Mouse (Mus musculus) midbrain, embryonic 12.5 days (tissue): ENCODE results near the gene Krtap16-1. TPM values are rescaled to one million over a fixed set of nuclear protein-coding genes. Genes with fewer than 3 reads are reported as not detected.

Source experiments
- ATAC-seq: fragments of 200-750 bp; cut with Nextera tagmentation; 2 replicates; pipeline ENCODE4 v1.8.0; 2017; ENCODE audit warnings: low read depth, moderate TSS enrichment, moderate library complexity; ENCODE audit not compliant: low FRiP score
- H3K27ac ChIP-seq: fragments of 300-500 bp; sonication (generic); replicated peaks from 2 replicates; pipeline ENCODE4 v1.5.1; 2016; ENCODE audit warnings: mild to moderate bottlenecking
- H3K27me3 ChIP-seq: fragments of 300-500 bp; sonication (generic); 2 replicates; pipeline ENCODE4 v1.6.1; 2016; ENCODE audit warnings: mild to moderate bottlenecking
- H3K36me3 ChIP-seq: fragments of 300-500 bp; sonication (generic); 2 replicates; pipeline ENCODE4 v1.6.1; 2016
- H3K4me1 ChIP-seq: fragments of 300-500 bp; sonication (generic); 2 replicates; pipeline ENCODE4 v1.6.1; 2016
- H3K4me2 ChIP-seq: fragments of 300-500 bp; sonication (generic); replicated peaks from 2 replicates; pipeline ENCODE4 v1.6.1; 2016; ENCODE audit warnings: mild to moderate bottlenecking, moderate library complexity
- H3K4me3 ChIP-seq: fragments of 300-500 bp; sonication (generic); 2 replicates; pipeline ENCODE4 v1.5.1; 2016; ENCODE audit warnings: mild to moderate bottlenecking
- H3K9ac ChIP-seq: fragments of 300-500 bp; sonication (generic); replicated peaks from 2 replicates; pipeline ENCODE4 v1.6.1; 2016; ENCODE audit warnings: mild to moderate bottlenecking, moderate library complexity
- H3K9me3 ChIP-seq: fragments of 300-500 bp; sonication (generic); 2 replicates; pipeline ENCODE4 v1.6.1; 2016; ENCODE audit warnings: mild to moderate bottlenecking
- WGBS: fragments of 180-500 bp; shearing (Covaris S2); methylation state at CpG from one replicate; pipeline ENCODE4 v1.1.7; 2016; 5-methylcytosine and 5-hydroxymethylcytosine counted together
- polyA plus RNA-seq: library from polyadenylated mRNA; unstranded; fragments of >200 nt; fragmentation: Nextera tagmentation; extraction: Ambion mirVana; gene quantifications from 2 replicates; pipeline ENCODE4 v1.2.1, GENCODE M21; 2016

Krtap16-1 gene
- polyA plus RNA-seq, 1 experiment from 2014 or later = not detected

DNA sequence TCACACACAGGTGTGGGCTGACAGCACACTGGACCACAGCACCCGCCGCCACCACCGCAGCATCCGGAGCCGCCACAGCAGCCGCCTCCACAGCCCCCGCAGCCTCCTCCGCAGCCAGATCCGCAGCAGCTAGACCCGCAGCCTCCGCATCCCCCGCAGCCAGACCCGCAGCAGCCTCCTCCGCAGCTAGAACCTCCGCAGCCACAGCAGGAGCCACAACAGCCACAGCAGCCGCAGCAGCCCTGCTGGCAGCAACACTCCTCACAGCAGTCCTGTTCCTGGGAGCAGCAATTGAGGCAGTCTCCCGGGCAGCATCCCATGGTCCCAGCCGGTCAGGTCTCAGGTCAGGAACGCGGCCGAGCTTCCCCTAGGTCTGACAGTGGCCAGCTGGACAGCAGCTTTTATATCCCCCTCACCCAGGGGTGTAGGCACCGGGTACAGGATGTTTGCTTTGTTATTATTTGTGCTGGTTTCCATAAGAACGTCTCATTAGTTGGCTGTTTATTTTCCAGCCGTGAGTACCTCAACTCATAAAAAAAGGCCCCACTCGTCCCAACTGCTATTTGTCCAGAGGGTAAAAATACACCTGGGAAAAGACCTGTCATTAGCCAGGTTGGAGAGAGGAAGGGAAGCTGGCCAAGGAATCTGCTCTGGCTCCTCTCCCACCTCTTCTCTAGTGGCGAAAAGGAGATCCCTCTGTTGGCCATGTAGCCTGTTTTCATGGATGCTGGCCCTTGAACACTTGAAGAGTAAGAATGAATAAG, 7.4 kb upstream of the Krtap16-1 start, which contains the start of gene Krtap17-1:
TSS of gene Krtap17-1 (minus strand) at position 375 of the 764 bp plus-strand sequence.
- H3K36me3 ChIP-seq = no peaks in the 10 kb centered on the region
- H3K4me1 ChIP-seq = no peaks in the 10 kb centered on the region
- H3K4me3 ChIP-seq = peak within 1 kb of the TSS; percentile 22
- no peak for ATAC-seq
- H3K27me3 ChIP-seq = peaks cover 12% of the 10 kb centered on the region
- H3K27ac ChIP-seq = no peak within 1 kb of the TSS
- peak within 1 kb of the TSS; percentile 7; the same call in 1 of the 2 replicates for H3K9ac ChIP-seq
- no peaks in the 10 kb centered on the region for H3K9me3 ChIP-seq
- peak within 1 kb of the TSS; percentile 43 for H3K4me2 ChIP-seq
- 35% methylated on average over 26 of the region's 26 CpGs for WGBS

DNA sequence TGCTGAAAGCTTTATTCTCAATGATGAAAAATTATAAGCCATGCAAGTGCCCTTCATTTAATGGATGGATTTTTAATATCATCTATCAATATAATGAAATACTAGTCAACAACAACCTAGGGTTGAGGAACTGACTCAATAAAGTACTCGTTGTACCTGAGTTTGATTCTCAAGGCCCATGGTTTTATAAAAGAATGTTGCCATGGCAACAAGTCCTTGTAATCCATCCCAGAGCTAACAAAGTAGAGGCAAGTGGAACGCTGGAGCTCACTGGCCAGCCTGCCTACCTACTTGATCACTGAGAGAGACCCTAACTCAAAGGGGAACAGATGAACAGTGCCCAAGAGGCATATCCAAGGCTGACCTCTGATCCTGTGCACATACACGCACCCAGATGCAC, 4.2 kb upstream of the Krtap16-1 start:
- H3K27ac ChIP-seq = no peak overlapping the region
- no peaks in the 10 kb centered on the region for H3K9me3 ChIP-seq
- no peak overlapping the region for H3K4me2 ChIP-seq
- peaks cover 8% of the 10 kb centered on the region for H3K27me3 ChIP-seq
- WGBS = 71% methylated on average over 3 of the region's 3 CpGs
- no peak for ATAC-seq
- no peak overlapping the region for H3K4me3 ChIP-seq
- H3K4me1 ChIP-seq = no peaks in the 10 kb centered on the region
- H3K36me3 ChIP-seq = no peaks in the 10 kb centered on the region
- H3K9ac ChIP-seq = no peak overlapping the region

DNA sequence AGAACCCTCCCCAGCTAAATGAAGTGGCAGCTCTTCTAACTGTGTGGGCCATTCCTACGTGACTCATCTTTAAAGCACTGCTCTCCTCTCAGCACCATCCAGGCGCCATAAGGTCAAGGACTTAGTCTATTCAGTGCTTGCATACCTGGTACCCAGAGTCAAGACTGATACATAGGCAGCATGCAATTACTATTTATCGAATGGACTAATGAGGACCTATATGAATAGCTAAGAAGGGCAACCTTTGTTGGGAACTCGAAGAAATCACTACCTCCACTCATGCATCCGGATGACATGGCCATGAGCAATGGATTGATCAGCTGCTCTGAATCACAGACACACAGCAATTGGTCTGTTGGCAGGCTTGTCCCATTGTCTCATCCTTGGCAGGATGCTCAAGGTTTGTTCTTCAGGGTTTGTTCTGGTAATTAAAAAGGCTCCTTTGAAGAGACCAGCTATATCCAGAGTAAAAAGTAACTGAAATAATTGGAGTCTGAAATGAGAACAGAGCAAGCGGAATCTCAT, 3.5 kb upstream of the Krtap16-1 start:
- WGBS = 88% methylated on average over 6 of the region's 6 CpGs

DNA sequence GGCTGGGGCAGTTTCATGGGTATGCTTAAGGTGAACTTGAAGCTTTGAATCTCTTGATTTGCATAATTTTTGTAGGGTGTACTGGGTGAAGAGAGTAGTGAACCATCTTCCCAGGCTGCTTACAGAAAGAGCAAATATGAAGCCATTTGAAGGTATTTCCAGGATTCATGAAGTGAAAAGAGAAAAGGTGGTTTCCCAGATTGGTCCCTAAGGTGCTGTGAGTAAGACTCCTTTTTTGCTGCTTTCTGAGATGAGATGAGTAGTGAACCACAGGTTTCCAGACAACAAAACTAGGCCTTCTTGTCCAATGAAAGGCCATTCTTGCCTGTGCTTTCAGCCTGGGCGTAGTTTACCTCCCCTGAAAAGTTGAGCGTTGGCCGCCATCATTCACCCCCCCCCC, 2.1 kb upstream of the Krtap16-1 start:
- H3K4me3 ChIP-seq = no peak overlapping the region
- H3K9ac ChIP-seq = no peak overlapping the region
- peaks cover 4% of the 10 kb centered on the region for H3K27me3 ChIP-seq
- no peak overlapping the region for H3K4me2 ChIP-seq
- no peak overlapping the region for H3K27ac ChIP-seq
- H3K9me3 ChIP-seq = no peaks in the 10 kb centered on the region
- H3K4me1 ChIP-seq = no peaks in the 10 kb centered on the region
- 91% methylated on average over 3 of the region's 3 CpGs for WGBS
- no peaks in the 10 kb centered on the region for H3K36me3 ChIP-seq
- no peak for ATAC-seq

More for the DNA sequence above, 3.5 kb upstream of the Krtap16-1 start:
- Histone ChIP-seq H3K4me3 (no peak overlapping the region), H3K9ac (no peak overlapping the region), H3K4me1 (no peaks in the 10 kb centered on the region), H3K27ac (no peak overlapping the region), H3K27me3 (peaks cover 8% of the 10 kb centered on the region), H3K36me3 (no peaks in the 10 kb centered on the region), H3K9me3 (no peaks in the 10 kb centered on the region), H3K4me2 (no peak overlapping the region)
- ATAC-seq = no peak

DNA sequence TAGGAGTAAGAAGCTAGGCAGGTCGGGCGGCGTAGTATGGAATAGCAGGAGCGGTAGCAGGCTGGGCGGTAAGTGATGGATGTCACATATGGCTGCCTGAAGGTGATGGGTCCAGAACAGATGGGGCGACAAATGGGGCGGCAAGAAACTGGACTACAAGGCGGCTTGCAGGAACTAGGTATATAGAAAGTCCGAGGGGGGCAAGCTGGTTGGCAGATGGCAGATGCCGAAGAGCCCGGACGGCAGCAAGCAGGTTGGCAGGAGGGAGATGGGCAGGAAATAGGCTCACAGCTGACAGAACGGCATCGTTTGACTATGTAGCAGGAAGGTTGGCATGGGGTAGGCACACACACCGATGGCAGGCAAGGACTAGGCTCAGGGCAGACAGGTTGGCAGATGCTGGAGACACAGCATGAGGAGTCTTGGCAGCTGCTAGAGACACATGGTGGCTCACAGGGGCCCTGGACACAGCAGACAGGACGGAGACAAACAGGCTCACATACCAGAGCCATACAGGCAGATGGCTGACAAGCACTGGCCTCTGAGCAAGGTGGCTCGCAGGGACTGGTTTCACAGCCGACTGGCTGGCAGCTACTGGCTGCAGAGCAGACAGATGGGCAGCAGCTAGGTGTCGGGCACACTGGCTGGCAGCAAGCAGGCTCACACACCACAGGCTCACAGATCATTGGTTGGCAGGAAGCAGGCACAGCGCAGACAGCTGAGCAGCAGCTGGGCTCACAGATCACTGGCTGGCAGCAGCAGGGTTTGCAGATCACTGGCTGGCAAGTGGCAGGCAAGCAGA, 905 bp downstream of the Krtap16-1 start:
- ATAC-seq = no peak
- H3K27ac ChIP-seq = no peak overlapping the region
- H3K4me3 ChIP-seq = no peak overlapping the region
- H3K9me3 ChIP-seq = no peaks in the 10 kb centered on the region
- 90% methylated on average over 20 of the region's 20 CpGs for WGBS
- H3K9ac ChIP-seq = no peak overlapping the region
- H3K4me1 ChIP-seq = no peaks in the 10 kb centered on the region
- H3K27me3 ChIP-seq = no peaks in the 10 kb centered on the region
- no peaks in the 10 kb centered on the region for H3K36me3 ChIP-seq
- H3K4me2 ChIP-seq = no peak overlapping the region

DNA sequence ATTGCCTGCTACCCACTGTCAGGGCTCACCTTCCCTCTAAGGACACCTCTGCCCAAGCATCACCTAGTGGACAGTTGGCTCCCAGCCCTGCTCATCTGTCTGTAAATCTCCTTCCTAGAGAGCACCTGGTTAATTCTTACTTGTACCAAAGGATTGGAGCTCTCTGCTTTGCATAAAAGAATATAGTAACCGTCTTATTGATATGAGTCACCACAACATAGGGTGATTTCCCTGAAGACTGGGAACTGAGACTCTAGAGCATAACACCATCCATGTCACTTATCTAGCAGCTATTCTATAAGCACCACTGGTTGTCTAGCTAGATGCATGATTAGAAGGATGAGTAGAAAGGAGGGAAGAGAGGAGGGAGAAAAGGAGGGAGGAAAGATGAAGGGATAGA, 3.0 kb downstream of the Krtap16-1 start:
- Histone ChIP-seq H3K9me3 (no peaks in the 10 kb centered on the region), H3K9ac (no peak overlapping the region), H3K4me1 (no peaks in the 10 kb centered on the region), H3K4me3 (no peak overlapping the region), H3K27ac (no peak overlapping the region), H3K4me2 (no peak overlapping the region), H3K27me3 (no peaks in the 10 kb centered on the region), H3K36me3 (no peaks in the 10 kb centered on the region)
- ATAC-seq = no peak
- 91% methylated on average over 1 of the region's 1 CpGs for WGBS

DNA sequence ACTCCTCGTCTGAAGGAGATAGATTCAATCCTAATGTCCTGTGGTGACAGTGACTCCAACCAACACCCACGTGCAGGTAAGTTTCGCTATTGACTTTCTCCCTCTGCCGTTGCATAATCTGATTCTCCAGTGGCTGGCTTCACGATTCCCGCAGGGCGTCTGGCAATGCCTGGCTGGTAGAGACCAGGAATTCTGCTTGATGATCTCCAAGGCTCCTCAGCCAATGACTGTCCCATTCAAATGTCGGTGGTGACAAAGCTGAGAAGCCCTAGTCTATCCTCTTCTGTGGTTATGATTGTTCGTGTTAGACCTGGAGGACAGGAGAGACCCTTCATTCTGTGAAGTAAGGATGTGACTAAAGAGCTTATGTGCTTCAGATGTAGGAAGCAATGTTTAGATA, 3.7 kb downstream of the Krtap16-1 start:
- WGBS = 88% methylated on average over 9 of the region's 9 CpGs
- H3K4me1 ChIP-seq = no peaks in the 10 kb centered on the region
- H3K27ac ChIP-seq = no peak overlapping the region
- H3K9ac ChIP-seq = no peak overlapping the region
- H3K36me3 ChIP-seq = no peaks in the 10 kb centered on the region
- H3K4me3 ChIP-seq = no peak overlapping the region
- H3K9me3 ChIP-seq = no peaks in the 10 kb centered on the region
- no peak for ATAC-seq
- no peak overlapping the region for H3K4me2 ChIP-seq
- H3K27me3 ChIP-seq = no peaks in the 10 kb centered on the region

DNA sequence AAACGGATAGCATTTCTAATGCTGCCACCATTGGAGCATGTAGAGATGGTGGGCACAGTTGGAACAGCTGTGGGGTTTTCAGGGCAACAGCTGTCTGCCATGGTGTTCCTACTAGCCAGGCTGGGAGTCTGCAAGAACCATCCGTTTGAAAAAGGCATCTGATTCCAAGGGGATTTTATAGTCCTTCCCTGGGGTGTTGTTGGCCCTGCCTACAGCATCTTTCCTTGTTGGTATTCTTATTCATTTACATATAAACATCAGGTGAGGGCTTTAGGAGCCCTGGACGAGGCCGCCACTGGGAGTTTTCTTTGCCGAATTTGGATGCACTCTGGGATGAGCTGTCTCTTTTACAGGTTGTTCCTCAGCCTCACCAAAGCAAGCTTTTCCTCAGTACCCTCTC, 7.4 kb downstream of the Krtap16-1 start, which contains the start of gene Krtap29-1:
TSS of gene Krtap29-1 (minus strand) at position 101 of the 400 bp plus-strand sequence.
- 76% methylated on average over 5 of the region's 5 CpGs for WGBS
- Histone ChIP-seq H3K4me1 (no peaks in the 10 kb centered on the region), H3K4me3 (no peak within 1 kb of the TSS), H3K27me3 (no peaks in the 10 kb centered on the region), H3K36me3 (no peaks in the 10 kb centered on the region), H3K27ac (no peak within 1 kb of the TSS), H3K9me3 (peaks cover 1% of the 10 kb centered on the region; the same call in 1 of the 2 replicates), H3K4me2 (no peak within 1 kb of the TSS), H3K9ac (no peak within 1 kb of the TSS)
- ATAC-seq = no peak

DNA sequence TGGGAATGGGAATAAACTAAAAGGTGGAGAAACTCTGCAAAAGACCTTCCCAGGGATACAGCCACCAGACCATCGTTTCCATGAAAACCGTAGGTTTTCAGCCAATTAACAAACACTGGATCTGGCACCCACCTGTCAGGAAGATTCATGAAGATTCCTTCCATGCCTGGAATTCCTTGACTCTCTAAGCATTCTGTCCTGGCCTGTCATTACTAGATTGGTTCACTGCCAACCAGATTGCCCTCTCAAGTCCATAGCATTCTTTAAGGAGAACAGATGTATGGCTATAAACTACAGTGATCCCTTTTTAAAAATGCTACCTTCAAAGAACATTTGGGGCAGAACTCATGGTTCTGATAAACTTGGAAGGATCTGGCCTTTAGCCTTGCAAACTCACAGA, 20.4 kb downstream of the Krtap16-1 start:
- no peak overlapping the region for H3K4me2 ChIP-seq
- H3K9ac ChIP-seq = no peak overlapping the region
- no peaks in the 10 kb centered on the region for H3K9me3 ChIP-seq
- H3K4me1 ChIP-seq = no peaks in the 10 kb centered on the region
- H3K27me3 ChIP-seq = no peaks in the 10 kb centered on the region
- H3K4me3 ChIP-seq = no peak overlapping the region
- no peaks in the 10 kb centered on the region for H3K36me3 ChIP-seq
- 76% methylated on average over 2 of the region's 2 CpGs for WGBS
- no peak for ATAC-seq
- H3K27ac ChIP-seq = no peak overlapping the region

DNA sequence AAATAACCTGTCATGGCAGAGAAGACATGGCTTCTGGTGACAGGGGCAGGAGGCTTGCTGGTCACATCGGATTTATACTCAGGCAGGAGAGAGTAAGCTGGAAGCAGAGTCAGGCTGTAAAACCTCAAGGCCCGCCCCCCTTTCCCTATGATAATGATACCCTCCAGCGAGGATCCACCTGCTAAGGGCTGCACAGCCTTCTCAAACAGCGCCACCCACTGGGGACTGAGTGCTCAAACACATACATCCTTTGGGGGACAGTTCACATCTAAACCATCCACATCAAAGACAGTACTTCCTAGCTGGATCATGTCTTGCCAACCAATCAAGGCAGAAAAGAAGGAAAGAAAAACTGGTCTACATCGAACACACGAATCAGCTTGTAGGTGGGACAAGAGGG, 22.2 kb downstream of the Krtap16-1 start:
- Histone ChIP-seq H3K36me3 (no peaks in the 10 kb centered on the region), H3K9ac (no peak overlapping the region), H3K4me1 (no peaks in the 10 kb centered on the region), H3K27me3 (no peaks in the 10 kb centered on the region), H3K4me2 (no peak overlapping the region), H3K27ac (no peak overlapping the region), H3K4me3 (no peak overlapping the region), H3K9me3 (no peaks in the 10 kb centered on the region)
- no peak for ATAC-seq
- WGBS = 50% methylated on average over 6 of the region's 6 CpGs

DNA sequence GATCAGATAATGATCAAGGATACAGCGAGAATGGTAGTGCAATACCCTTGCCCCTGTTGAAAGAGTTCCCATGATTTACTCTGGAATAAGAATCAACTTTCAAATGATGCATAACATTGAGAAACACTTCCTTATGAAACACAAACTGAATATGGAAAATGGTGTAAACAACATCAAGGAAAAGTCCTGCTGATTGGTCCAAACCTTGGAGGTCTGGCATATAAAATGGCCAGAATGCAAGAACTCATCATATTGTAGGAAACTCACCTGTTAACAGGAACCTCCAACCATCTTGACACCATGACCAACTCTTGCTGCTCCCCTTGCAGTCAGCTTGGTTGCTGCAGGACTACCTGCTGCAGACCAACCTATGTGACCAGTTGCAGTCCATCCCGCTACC, 38.2 kb downstream of the Krtap16-1 start, which contains the start of gene Krtap9-5:
TSS of gene Krtap9-5 (plus strand) at position 301 of the 400 bp plus-strand sequence.
- H3K36me3 ChIP-seq = no peaks in the 10 kb centered on the region
- no peaks in the 10 kb centered on the region for H3K9me3 ChIP-seq
- no peaks in the 10 kb centered on the region for H3K27me3 ChIP-seq
- no peak within 1 kb of the TSS for H3K4me3 ChIP-seq
- H3K9ac ChIP-seq = no peak within 1 kb of the TSS
- H3K4me2 ChIP-seq = no peak within 1 kb of the TSS
- peaks cover 6% of the 10 kb centered on the region; the same call in 1 of the 2 replicates for H3K4me1 ChIP-seq
- H3K27ac ChIP-seq = peak within 1 kb of the TSS; percentile 66
- 93% methylated on average over 2 of the region's 2 CpGs for WGBS
- ATAC-seq = no peak

DNA sequence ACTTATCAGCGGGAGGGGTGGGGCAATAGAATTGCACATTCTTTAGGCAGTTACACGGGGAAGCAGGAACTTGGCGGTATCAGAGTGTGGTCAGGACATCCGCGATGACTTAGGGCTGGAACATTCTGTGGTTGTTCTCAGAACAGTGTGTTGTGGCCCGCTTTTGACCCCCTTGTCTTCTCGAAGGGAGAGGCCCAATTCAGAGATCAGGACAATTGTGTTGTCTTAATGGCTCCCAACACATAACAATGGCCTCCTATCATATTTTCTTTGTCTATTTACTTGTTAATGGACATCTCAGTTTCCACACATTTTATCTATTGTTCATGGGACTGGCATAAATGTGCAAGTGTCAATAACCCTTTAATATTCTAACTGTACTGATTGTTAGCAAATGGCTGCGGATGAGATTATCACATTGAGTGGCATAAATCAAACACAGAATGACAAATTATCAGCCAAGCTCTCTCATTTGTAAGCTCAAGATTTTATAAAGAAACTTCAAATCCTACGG, 48.6 kb downstream of the Krtap16-1 start:
- Histone ChIP-seq H3K9ac (no peak overlapping the region), H3K36me3 (no peaks in the 10 kb centered on the region), H3K9me3 (no peaks in the 10 kb centered on the region), H3K27me3 (no peaks in the 10 kb centered on the region), H3K4me3 (no peak overlapping the region), H3K4me2 (no peak overlapping the region), H3K4me1 (no peaks in the 10 kb centered on the region), H3K27ac (no peak overlapping the region)
- no peak for ATAC-seq
- WGBS = 88% methylated on average over 9 of the region's 9 CpGs
